ENCODE assay signal across 17 mouse cellular contexts in the genomic region with DNA sequence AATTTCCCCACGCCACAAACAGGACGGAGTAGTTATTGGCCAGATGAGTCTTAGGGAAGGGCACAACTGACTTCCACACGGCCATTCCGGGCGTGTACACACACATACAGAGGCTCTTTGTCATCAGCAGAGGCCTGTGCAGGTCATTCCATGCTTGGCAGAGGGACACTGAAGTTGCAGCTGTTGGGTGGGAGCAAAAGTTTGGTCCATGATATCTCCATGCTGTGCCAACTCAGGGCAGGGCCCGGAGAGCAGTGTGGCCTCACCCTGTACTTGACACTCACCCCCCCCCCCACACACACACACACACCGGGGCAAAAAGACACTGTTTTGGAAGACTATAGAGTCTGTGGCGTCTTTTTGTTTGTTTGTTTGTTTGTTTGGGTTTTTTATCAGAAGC. TPM values are rescaled to one million over a fixed set of nuclear protein-coding genes. Genes with fewer than 3 reads are reported as not detected.
"Had no signal": no experiment of that assay in that cellular context is flagged by ENCODE, and none has a peak within 500 bp of the region (broad histone marks: within the 10 kb centered on the region; RNA-seq: fewer than 3 reads in every experiment).

No protein-coding gene starts in this region.

- H3K9me3 ChIP-seq: liver, embryonic 13.5 days; lung, embryonic 15.5 days; midbrain, embryonic 15.5 days; neural tube, embryonic 13.5 days; stomach, embryonic 15.5 days had no signal

- ATAC-seq: midbrain, embryonic 15.5 days had no signal

- H3K4me3 ChIP-seq: liver, embryonic 13.5 days; lung, embryonic 15.5 days; midbrain, embryonic 15.5 days; neural tube, embryonic 13.5 days; stomach, embryonic 15.5 days had no signal

- H3K4me1 ChIP-seq: liver, embryonic 13.5 days; lung, embryonic 15.5 days; midbrain, embryonic 15.5 days; neural tube, embryonic 13.5 days; stomach, embryonic 15.5 days had no signal

- H3K27ac ChIP-seq: kidney, postnatal 0 days; liver, embryonic 13.5 days; lung, embryonic 15.5 days; midbrain, embryonic 15.5 days; neural tube, embryonic 13.5 days; stomach, embryonic 15.5 days had no signal

- H3K36me3 ChIP-seq: liver, embryonic 13.5 days; lung, embryonic 15.5 days; midbrain, embryonic 15.5 days; neural tube, embryonic 13.5 days; stomach, embryonic 15.5 days had no signal

- DNase-seq: kidney, adult 9 months; kidney, postnatal 36 days; liver; liver, embryonic 13.5 days; liver, postnatal 0 days; retina, postnatal 1 day; right cerebral cortex, postnatal 4 days; thymus, adult 2 months; thymus, postnatal 25 days had no signal

- H3K27me3 ChIP-seq: liver, embryonic 13.5 days; lung, embryonic 15.5 days; midbrain, embryonic 15.5 days; neural tube, embryonic 13.5 days; stomach, embryonic 15.5 days had no signal

RNA-seq across cellular contexts. Expression of gene Tmem182, which starts 35.2 kb away (rescaled TPM):
- total RNA-seq: megakaryocyte progenitor cell, adult 5-6 weeks; monocyte, adult 5-6 weeks had no signal
- polyA plus RNA-seq: midbrain, embryonic 11.5 days had no signal
